Mouse (Mus musculus): ENCODE results near the gene Strada. TPM values are rescaled to one million over a fixed set of nuclear protein-coding genes. Genes with fewer than 3 reads are reported as not detected.

Strada gene
- polyA plus RNA-seq, 1 experiment from 2014 or later: 28.6 TPM

DNA sequence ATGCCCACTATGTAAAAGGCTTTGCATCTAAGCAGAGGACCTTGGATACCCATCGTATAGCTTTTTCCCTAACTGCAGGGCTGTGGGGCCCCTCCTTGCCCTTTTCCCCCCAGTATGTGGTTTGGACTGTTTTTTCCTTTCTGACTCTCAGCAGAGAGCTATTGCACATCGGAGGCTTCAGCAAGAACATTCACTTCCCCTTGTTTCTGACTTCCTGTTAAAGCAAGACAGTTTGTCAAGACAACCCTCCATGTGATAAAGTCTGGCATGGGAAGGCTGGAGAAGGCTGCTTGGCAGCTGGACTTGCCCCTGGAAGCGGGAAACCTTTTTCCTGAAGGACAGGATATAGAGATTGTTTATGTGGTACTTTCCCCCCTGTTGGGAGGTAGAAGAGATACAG is 79.2 kb downstream of the Strada start:
- H3K27me3 ChIP-seq (replicated peaks; ENCODE audit: control insufficient read depth, insufficient read depth, low read length): no peaks in the 10 kb centered on the region
- peaks cover 7% of the 10 kb centered on the region for H3K36me3 ChIP-seq (ENCODE audit: control insufficient read depth, insufficient read depth, low read length)
- ATAC-seq: no peak
- no peaks in the 10 kb centered on the region for H3K4me1 ChIP-seq (ENCODE audit: control insufficient read depth, insufficient read depth, low read depth, low read length)
- 86% methylated on average over 3 of the region's 3 CpGs for WGBS
- no peaks in the 10 kb centered on the region for H3K9me3 ChIP-seq (ENCODE audit: control insufficient read depth, low read length)
- 0 out of 2 replicates have a peak overlapping the region, but pooled peaks have one; percentile 14 for H3K27ac ChIP-seq (ENCODE audit: low read depth, low read length)
- H3K4me2 ChIP-seq (ENCODE audit: low read length): no peak overlapping the region
- H3K9ac ChIP-seq (ENCODE audit: low read depth, low read length): no peak overlapping the region
- H3K4me3 ChIP-seq (ENCODE audit: low read length): no peak overlapping the region

DNA sequence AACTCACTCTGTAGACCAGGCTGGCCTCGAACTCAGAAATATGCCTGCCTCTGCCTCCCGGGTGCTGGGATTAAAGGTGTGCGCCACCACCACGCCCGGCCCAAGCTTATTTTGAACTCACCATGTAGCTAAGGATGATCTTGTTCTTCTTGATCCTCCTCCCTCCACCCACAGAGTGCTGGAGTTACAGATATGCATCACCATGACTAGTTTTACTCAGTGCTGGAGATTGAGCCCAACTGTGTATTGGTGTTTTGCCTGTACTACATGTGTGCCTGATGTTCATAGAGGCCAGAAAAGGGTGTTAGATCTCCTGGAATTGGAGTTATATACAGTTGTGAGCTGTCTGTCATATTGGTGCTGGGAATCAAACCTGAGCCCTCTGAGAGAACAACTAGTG is 79.7 kb downstream of the Strada start:
- no peaks in the 10 kb centered on the region for H3K4me1 ChIP-seq (ENCODE audit: control insufficient read depth, insufficient read depth, low read depth, low read length)
- no peaks in the 10 kb centered on the region for H3K9me3 ChIP-seq (ENCODE audit: control insufficient read depth, low read length)
- ATAC-seq: no peak
- 0 out of 2 replicates have a peak overlapping the region, but pooled peaks have one; percentile 14 for H3K27ac ChIP-seq (ENCODE audit: low read depth, low read length)
- no peak overlapping the region for H3K4me2 ChIP-seq (ENCODE audit: low read length)
- no peak overlapping the region for H3K9ac ChIP-seq (ENCODE audit: low read depth, low read length)
- 98% methylated on average over 5 of the region's 5 CpGs for WGBS
- peaks cover 10% of the 10 kb centered on the region for H3K36me3 ChIP-seq (ENCODE audit: control insufficient read depth, insufficient read depth, low read length)
- H3K4me3 ChIP-seq (ENCODE audit: low read length): no peak overlapping the region
- H3K27me3 ChIP-seq (replicated peaks; ENCODE audit: control insufficient read depth, insufficient read depth, low read length): no peaks in the 10 kb centered on the region

Other genes starting within 250 kb of the Strada start
- 63.8 and 65.4 TPM in 2 replicates for gene Cyb561, start 248.8 kb downstream of the Strada start, polyA plus RNA-seq (2015; fragmentation: Nextera tagmentation; extraction: Ambion mirVana)
- 8.6 and 9.9 TPM in 2 replicates for gene Ace, start 234.2 kb downstream of the Strada start, polyA plus RNA-seq (2015; fragmentation: Nextera tagmentation; extraction: Ambion mirVana)
- gene Ace3, start 207.5 kb downstream of the Strada start, polyA plus RNA-seq (2015; fragmentation: Nextera tagmentation; extraction: Ambion mirVana): 0.06 TPM in 1 of 2 replicates, not detected in the other
- 2.7 and 3.1 TPM in 2 replicates for gene Kcnh6, start 194.0 kb downstream of the Strada start, polyA plus RNA-seq (2015; fragmentation: Nextera tagmentation; extraction: Ambion mirVana)
- 152 and 179 TPM in 2 replicates for gene Dcaf7, start 165.3 kb downstream of the Strada start, polyA plus RNA-seq (2015; fragmentation: Nextera tagmentation; extraction: Ambion mirVana)
- gene Taco1, start 136.1 kb downstream of the Strada start, polyA plus RNA-seq (2015; fragmentation: Nextera tagmentation; extraction: Ambion mirVana): 7.4 and 7.8 TPM in 2 replicates
- 6.2 and 11.9 TPM in 2 replicates for gene Map3k3, start 117.6 kb downstream of the Strada start, polyA plus RNA-seq (2015; fragmentation: Nextera tagmentation; extraction: Ambion mirVana)
- gene Gm10840, start 41.3 kb downstream of the Strada start, polyA plus RNA-seq (2015; fragmentation: Nextera tagmentation; extraction: Ambion mirVana): not detected in 2 replicates
- 142 and 161 TPM in 2 replicates for gene Limd2, start 41.3 kb downstream of the Strada start, polyA plus RNA-seq (2015; fragmentation: Nextera tagmentation; extraction: Ambion mirVana)
- 109 and 113 TPM in 2 replicates for gene Ccdc47, start 14.2 kb upstream of the Strada start, polyA plus RNA-seq (2015; fragmentation: Nextera tagmentation; extraction: Ambion mirVana)
- gene Ddx42, start 14.8 kb upstream of the Strada start, polyA plus RNA-seq (2015; fragmentation: Nextera tagmentation; extraction: Ambion mirVana): 77.9 and 87.4 TPM in 2 replicates
- 31.6 and 35.0 TPM in 2 replicates for gene Ftsj3, start 53.9 kb upstream of the Strada start, polyA plus RNA-seq (2015; fragmentation: Nextera tagmentation; extraction: Ambion mirVana)
- 303 and 330 TPM in 2 replicates for gene Psmc5, start 54.0 kb upstream of the Strada start, polyA plus RNA-seq (2015; fragmentation: Nextera tagmentation; extraction: Ambion mirVana)
- 9.6 and 11.2 TPM in 2 replicates for gene Smarcd2, start 70.8 kb upstream of the Strada start, polyA plus RNA-seq (2015; fragmentation: Nextera tagmentation; extraction: Ambion mirVana)
- gene Tcam1, start 74.5 kb upstream of the Strada start, polyA plus RNA-seq (2015; fragmentation: Nextera tagmentation; extraction: Ambion mirVana): 0.06 and 0.14 TPM in 2 replicates
- 0.61 TPM in 1 of 2 replicates, not detected in the other for gene Gh, start 99.7 kb upstream of the Strada start, polyA plus RNA-seq (2015; fragmentation: Nextera tagmentation; extraction: Ambion mirVana)
- 0.85 and 1.5 TPM in 2 replicates for gene Cd79b, start 112.6 kb upstream of the Strada start, polyA plus RNA-seq (2015; fragmentation: Nextera tagmentation; extraction: Ambion mirVana)
- 0.06 TPM in 1 of 2 replicates, not detected in the other for gene Scn4a, start 151.1 kb upstream of the Strada start, polyA plus RNA-seq (2015; fragmentation: Nextera tagmentation; extraction: Ambion mirVana)
- not detected in 2 replicates for gene Prr29, start 163.3 kb upstream of the Strada start, polyA plus RNA-seq (2015; fragmentation: Nextera tagmentation; extraction: Ambion mirVana)
- gene Icam2, start 185.9 kb upstream of the Strada start, polyA plus RNA-seq (2015; fragmentation: Nextera tagmentation; extraction: Ambion mirVana): 15.1 and 17.6 TPM in 2 replicates

Measured in hindbrain, embryonic 16.5 days (tissue).